Mouse (Mus musculus) forelimb bud, embryonic 11.5 days (tissue): ENCODE results near the gene Hnf1a.
"Not testable (repeated sequence)": the region's sequence is repeated elsewhere in the genome, so short reads cannot be mapped to it uniquely, and the experiment has no call there.

Source experiments
- DNase-seq: peaks from one replicate; pipeline ENCODE4 v3.0.0-alpha.2; 2012; ENCODE audit warnings: low read depth, low spot score

Hnf1a gene

GRCm38 (mm10) chr5:114945072-114945471 lies 25.8 kb downstream of the Hnf1a start:
- no peak for DNase-seq

DNA sequence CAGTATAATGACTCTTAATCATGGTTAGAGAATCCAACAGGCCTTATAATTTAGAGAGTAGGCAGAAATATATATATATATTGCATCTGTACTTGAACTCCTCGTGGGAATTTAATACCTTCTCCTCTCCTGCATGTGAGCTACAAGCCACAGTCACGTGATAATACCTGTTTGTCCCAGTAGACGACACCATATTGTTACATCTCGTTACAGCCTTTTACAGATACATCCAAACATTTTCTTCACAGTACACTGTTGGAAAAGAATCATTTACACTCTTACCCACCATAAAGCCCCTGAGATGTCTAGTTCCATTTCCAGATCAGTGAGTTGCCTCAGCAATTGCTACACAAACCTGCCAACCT lies 28.1 kb downstream of the Hnf1a start:
- DNase-seq = no peak

DNA sequence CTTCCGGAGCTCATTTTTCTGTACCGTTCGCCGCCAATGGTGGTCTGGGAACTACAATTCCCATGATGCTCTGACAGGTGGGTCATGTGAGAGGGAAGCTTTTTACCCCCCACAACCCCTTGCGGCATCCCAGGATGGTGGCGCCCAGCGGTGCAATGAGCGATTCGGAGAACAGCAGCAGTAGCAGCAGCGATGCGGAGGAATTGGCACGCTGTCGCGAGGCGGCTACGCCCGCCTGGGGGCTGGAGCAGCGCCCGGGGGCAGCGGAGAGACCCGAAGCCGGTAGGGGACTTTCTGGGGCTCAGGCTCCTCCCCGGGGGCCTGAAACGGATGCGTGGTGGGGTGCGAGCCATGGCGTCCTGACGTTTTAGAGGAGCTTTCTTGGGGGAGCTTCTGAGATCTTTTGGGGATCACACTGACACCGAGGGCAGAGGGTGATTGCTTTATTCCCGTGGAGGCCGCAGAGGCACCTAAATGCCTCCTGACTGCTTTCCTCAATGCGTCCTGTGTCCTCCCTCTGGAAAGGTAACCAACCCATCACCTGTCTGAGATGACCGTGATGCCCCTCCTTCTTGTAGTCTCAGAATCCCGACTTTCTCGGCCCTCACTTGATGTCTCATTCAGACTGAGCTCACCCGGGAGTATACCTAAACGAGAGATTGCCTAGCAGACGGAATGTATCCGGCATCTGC lies 28.7 kb downstream of the Hnf1a start, which contains the start of gene 2210016L21Rik:
TSS of gene 2210016L21Rik (plus strand) at position 85 of the 692 bp plus-strand sequence.
- DNase-seq = peak; percentile 92

GRCm38 (mm10) chr5:114941138-114941537 lies 29.8 kb downstream of the Hnf1a start:
- DNase-seq = not testable (repeated sequence)

DNA sequence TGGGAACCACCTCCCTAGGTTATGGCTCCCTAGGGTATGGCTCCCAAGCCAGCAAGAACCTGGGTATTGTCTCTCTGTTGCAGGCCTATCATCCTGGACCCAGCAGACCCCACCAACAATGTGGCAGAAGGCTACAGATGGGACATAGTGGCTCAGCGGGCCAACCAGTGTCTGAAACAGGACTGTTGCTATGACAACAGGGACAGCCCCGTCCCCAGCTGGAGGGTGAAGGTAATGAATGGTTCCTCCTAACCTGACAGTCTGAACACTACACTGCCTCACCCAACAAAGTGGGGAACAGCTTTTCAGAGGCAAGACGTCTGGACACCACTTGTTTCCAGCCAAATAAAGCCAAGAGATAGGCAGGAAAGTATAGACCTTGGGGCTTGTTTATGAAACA lies 35.1 kb downstream of the Hnf1a start:
- DNase-seq = no peak

DNA sequence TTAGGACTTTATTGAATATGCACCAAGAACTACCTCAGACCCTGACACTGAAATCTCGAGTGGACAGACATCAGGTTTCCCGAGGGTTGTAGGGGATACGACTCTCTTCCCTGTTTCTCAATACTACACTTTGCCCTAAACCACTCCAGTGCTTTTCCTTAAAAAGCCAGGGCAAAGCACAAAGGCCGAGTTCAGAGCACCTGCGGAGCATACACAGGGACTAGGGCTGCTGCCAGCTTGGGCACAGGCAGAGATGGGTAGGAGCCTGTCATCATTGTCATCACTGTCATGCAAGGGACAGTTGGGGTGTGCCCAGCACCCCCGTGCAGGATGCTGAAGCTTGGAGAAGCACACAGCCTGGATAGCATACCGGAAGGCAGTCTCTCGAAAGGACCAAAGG lies 37.7 kb downstream of the Hnf1a start:
- no peak for DNase-seq

- no peak for DNase-seq
Measured at GRCm38 (mm10) chr5:114931626-114932025, 39.3 kb downstream of the Hnf1a start.

DNA sequence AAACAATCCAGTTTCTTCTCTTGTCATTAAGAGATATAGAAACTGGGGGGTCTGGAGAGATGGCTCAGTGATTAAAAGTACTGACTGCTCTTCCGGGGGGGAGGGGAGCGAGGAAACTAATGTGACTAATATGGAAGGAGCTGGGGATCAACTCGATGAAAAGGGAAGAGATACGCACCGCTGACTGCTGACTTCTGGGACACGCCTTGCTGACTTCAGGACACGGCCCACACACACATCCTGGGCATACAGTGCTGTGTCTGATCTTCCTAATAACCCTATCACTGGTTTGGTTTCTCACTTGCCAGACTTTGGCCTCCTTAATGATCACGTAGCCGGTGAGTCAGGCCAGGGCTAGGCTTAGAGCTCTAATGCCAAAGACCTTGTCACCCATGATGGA lies 44.1 kb downstream of the Hnf1a start:
- no peak for DNase-seq

- no peak for DNase-seq
Measured at GRCm38 (mm10) chr5:114926153-114926684, 44.7 kb downstream of the Hnf1a start.

DNA sequence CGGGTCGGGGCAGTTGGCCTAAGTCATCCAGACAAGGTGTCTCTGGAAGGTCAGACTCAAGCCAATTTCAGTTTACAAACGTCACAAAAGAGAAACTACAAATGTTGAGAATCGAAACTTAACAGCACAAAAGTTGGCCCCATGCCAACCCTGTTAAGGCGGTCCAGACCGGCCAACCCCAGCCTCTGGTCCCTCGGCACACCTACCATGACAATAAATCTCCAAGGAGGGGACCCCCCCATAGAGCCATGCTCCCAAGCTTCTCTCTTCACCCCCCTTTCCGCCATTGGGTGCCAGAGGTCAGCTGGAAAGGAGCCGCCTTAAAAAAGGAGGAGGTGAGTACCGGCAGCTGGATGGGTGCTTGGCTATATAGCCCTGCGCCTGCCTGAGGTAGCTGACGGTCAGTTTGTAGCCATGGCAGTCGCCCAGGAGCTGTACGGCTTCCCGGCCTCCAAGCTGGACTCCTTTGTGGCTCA lies 47.9 kb downstream of the Hnf1a start, which contains the start of gene Oasl1:
TSS of gene Oasl1 (plus strand) at position 243 of the 476 bp plus-strand sequence.
- no peak for DNase-seq

- DNase-seq = peak; percentile 69
Measured at GRCm38 (mm10) chr5:114922366-114922731, 48.5 kb downstream of the Hnf1a start.

GRCm38 (mm10) chr5:114921551-114922365 lies 49.1 kb downstream of the Hnf1a start:
- DNase-seq = no peak

- DNase-seq = not testable (repeated sequence)
Measured at GRCm38 (mm10) chr5:114917357-114917756, 53.5 kb downstream of the Hnf1a start.

DNA sequence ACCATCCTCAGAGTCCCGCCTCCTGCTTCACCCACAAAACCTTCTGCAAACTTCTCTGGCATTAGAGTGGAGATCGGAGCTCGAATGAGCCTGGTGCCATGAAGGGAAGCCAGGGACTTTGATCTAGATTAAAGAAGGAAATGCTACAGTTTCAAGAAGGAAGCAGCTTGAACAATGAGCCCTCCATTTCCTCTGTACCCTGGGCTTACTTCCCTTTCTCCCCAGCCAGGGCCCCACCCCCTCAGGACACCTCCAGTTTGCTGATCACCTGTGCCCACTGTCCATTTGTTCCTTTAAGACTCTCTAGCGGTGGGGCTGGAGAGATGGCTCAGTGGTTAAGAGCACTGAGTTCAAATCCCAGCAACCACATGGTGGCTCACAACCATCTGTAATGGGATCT lies 54.1 kb downstream of the Hnf1a start:
- DNase-seq = no peak

DNA sequence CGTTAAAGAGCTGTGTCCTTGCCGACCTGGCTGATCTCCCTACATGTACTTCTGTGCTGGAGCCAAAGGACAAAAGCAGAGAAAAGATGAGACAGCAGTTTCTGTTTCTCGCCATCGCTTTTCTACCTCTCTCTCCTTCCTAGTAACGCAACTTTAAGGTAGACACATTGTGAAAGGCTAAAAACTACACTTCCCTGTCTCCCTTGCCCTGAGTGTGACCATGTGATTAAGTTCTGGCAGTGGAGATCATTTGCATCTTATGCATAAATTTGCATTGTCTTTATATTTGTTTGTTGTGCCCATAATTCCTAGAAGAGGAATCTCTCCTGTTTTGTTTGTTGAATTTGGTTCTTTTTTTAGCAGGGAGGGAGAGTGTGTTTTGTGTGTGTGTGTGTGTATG lies 55.0 kb downstream of the Hnf1a start:
- DNase-seq = no peak

DNA sequence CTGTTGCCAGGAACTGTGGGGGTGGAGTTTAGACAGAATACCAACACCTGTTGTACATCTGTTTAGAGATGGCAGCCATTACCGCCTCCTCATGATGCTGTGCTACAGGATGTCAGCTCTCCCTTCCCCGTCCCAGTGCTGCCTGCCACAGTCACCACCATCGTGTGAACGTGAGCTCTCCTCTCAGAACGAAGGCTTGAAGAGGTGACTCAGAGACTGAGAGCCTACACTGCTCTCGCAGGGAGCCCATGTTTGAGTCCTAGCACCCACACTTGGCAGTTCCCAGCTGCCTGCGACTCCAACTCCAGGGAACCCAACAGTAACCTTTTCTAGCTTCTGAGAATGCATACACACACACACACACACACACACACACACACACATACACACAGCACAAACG lies 56.0 kb downstream of the Hnf1a start:
- DNase-seq = no peak

DNA sequence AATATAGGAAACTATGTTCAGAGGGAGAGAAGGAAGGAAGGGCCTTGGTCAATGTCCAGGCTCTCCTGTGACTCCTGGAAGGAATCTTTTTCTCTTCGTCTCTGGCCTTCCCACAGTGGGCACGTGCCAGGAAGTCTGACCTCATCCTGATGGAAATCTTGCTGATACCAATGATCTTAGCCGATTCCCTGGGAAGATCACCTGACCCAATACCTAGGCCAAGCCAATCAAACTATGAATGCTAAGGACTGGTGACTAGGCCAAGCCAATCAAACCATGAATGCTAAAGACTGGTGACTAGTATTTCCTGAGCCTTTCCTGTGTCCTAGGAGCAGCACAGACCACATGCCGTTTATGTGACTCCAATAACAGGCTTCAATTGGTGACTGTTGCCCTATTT lies 57.2 kb downstream of the Hnf1a start:
- DNase-seq = no peak

DNA sequence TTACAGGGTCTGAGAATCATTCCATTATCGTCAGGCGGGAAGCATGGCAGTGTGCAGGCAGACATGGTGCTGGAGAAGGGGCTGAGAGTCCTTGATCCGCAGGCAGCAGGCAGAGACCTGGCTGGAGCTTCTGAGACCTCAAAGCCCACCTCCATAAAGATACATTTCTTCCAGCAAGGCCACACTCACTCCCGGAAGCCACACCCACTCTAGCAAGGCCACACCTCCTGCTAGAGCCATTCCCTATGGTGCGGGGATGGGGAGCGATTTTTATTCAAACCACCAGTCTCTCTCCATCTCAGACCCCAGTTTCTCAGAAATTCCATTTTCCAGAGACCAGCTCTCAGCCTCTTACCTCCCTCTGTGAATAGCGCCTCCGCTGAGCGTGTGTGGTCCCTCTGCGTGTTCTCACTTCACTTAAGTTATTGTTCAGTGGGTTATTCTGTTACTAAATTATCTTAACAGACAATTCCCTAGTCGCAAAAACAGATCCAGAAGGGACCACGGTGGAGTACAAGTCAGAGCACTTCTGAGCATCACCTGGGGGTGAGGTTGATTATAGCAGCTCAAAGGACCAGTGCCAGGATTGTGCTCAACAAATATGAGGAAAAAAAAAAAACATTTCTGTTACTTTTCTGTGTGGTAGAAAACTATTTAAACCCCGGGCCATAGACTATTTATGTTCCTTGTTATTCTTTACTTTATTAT lies 62.1 kb downstream of the Hnf1a start:
- DNase-seq = no peak

- DNase-seq = peak; percentile 51
Measured at GRCm38 (mm10) chr5:114902413-114902812, 68.5 kb downstream of the Hnf1a start.
